Mouse (Mus musculus) c-Kit-positive CD71-positive TER-119-positive erythroid progenitor cells, embryonic 14.5 days (primary cell): ENCODE data around the gene Smarcd2.

Source experiments
- DNase-seq: peaks from one replicate; pipeline ENCODE4 v3.0.0-alpha.2; 2013; ENCODE audit warnings: low spot score

The Smarcd2 gene

DNA sequence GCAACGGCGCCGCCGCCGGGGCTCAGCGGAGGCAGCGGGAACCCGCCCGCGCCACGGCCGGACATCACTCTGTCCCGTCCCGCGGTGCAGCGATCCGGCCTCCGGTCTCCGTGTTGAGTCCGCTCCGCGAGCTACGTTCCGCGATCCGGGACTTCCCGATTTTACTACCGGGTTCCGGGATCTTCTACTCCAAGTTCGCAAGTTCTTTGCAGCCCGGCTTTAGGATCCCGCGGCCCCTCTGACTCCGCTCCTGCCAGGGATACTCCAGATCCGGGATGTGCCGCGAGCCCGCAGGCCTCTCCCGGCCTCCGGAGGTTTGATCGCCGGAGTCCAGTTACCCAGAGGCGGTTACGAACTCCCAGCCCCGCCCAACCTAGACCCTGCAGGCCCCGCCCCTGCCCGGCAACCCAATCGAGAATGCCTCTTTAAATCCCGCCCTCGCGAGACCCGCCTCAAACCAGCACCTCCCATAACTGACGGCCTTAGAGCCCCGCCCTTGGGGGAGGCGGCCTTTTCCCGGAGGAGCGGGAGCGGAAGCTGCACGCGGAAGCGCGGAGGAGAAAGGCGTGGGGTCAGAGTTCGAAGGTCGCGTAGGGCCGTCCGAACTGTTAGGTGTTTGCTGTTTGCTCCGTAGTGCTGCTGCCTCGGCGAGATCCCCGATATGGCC is at the start of gene Smarcd2:
Gene Smarcd2, minus strand, starts transcription at position 329 of the 667 bp plus-strand sequence.
- peak; percentile 99 for DNase-seq

GRCm38 (mm10) chr11:106318406-106319366 is 45.9 kb upstream of the Smarcd2 start:
- no peak for DNase-seq

- DNase-seq, result no peak
Observed at GRCm38 (mm10) chr11:106317801-106318200, 45.0 kb upstream of the Smarcd2 start.

DNA sequence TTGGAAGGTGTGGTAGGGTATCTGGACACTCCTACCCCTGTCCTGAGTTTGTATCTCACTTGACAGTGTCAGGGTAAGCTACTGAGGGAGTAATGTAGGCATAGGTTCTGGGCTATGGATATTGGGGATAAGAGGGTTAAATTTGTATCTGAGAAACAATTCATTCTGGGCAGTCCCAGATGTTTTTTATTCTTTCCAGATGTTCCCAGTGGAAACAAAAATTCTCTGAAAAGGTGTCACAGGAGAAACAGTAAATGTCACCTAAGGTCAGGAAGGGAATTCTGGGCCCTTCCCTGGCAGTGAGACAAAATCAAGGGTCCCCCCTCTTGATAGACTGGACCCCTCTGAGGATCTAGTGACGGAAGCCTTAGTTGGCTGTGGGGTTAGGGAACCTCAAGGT is 43.6 kb upstream of the Smarcd2 start:
- DNase-seq, result no peak

DNA sequence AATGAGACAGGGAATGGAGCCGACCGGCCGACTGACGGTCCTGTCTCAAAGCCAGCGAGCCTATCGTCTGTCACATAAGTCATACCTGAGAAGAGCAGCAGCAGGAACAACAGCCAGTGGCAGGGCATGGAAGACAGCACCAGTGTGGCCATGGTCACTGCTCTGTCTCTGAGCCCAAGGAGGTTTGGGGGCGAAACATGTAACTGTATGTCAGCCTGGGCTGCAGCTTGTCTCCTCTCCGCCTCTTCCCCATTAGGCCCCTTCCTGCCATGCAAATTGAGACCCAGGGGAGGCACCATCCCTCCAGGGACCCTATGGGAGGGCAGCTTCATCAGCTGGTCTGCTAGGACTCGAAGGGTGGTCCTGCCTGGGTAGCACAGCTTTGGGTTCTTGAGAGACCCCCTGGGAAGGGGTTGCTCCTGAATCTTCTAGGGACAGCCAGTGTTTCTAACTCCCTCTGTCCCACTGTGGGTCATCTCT is 41.6 kb upstream of the Smarcd2 start, which contains the start of gene Cd79b:
Gene Cd79b, minus strand, starts transcription at position 430 of the 480 bp plus-strand sequence.
- no peak for DNase-seq

- no peak for DNase-seq
Observed at GRCm38 (mm10) chr11:106313533-106313932, 40.8 kb upstream of the Smarcd2 start.

DNA sequence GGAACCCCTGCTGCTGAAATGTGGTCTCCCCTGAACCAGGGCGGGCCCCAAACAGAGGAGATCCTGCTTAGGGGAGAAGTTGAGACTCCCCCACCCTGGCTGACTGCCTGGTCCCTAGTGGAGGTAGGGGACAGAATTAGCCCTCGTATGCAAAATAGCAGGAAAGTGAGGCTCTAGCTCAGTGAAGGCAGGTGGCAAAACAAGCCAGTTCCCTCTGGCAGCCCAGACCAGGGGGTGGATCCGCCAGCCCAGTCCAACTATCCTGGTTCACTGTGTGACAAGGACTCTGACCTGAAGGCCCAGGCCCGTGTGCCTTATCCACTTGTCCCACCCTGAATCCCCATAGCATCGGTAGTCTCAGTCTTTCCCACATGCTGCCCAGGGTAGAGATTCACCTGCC is 37.4 kb upstream of the Smarcd2 start:
- DNase-seq, result no peak

- no peak for DNase-seq
Observed at GRCm38 (mm10) chr11:106308162-106308561, 35.4 kb upstream of the Smarcd2 start.

DNA sequence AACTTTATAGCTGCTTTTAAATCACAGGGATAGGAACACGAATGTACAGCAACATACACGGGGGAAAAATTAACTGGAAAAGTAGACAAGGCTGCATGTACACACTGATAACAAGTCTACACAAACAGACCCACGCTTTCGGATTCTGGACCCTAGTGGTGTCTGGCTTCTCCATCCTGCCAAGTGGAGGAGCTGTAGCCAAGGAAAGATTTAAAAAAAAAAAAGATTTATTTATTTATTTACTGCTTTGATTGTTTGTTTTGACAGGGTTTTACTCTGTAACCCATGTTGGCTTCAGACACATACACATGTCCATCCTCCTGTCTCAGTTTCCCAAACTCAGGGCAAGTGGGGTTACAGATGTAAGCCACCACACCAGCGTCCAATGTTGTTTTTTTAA is 34.7 kb upstream of the Smarcd2 start:
- no peak for DNase-seq

- DNase-seq, result no peak
Observed at GRCm38 (mm10) chr11:106306758-106307157, 34.0 kb upstream of the Smarcd2 start.

GRCm38 (mm10) chr11:106306065-106306385 is 33.3 kb upstream of the Smarcd2 start:
- DNase-seq, result no peak

DNA sequence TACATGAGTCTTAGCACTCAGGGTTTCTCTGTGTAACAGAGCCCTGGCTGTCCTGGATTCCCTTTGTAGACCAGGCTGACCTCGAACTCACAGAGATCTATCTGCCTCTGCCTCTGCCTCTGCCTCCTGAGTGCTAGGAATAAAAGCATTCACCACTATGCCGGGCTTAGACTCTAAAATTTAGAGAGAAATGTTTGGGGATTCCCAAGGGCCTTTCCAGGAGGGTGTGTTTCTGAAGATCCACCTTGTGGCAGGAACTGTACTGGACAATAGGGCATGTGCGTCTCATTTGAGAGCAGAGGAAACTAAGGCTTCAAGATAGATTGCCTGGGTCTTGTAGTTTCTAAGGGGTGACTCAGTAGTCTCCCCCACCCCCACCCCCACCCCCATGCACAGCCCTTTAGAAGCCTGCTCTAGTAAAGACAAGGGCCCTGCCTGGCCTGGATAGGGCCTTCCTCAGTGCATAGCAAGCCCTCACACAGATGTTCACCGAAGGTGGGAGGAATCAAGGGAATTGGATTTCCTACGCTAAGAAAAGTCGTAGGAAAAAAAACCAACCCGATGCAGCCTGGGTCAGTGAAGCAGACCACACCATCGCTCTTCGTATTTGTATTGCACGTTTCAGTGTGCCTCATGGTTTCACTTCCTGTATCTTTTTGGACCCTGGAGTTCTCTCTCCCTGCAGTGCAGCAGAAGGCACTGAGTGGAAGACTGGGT is 32.7 kb upstream of the Smarcd2 start:
- no peak for DNase-seq

- peak; percentile 61 for DNase-seq
Observed at GRCm38 (mm10) chr11:106302634-106303033, 29.9 kb upstream of the Smarcd2 start.

- DNase-seq, result no peak
Observed at GRCm38 (mm10) chr11:106301765-106302164, 29.0 kb upstream of the Smarcd2 start, which contains the start of gene Gh. Gene Gh, minus strand, starts transcription at chr11:106301865.

GRCm38 (mm10) chr11:106291861-106292260 is 19.1 kb upstream of the Smarcd2 start:
- no peak for DNase-seq

- no peak for DNase-seq
Observed at GRCm38 (mm10) chr11:106290376-106290775, 17.6 kb upstream of the Smarcd2 start.

- no peak for DNase-seq
Observed at GRCm38 (mm10) chr11:106289369-106289768, 16.6 kb upstream of the Smarcd2 start.

DNA sequence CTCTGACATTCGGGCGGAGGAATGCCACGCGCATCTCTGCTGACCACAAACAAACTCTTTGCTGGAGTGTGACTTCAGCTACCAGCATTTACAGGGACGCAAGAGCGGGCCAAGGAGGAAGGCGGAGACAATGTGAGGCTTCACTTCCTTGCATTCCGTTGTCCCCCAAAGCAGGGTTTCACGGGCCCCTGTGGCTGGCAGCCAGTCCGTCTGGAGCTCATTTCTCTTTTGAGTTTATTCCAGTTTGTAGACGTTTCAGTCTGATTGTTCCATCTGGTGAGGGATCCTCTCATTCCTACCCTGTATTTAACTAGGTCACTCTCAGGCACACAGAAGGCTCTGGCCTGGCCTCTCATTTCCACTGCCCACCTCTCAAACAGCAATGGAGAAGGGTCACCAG is 14.2 kb upstream of the Smarcd2 start:
- no peak for DNase-seq

- no peak for DNase-seq
Observed at GRCm38 (mm10) chr11:106286206-106286605, 13.4 kb upstream of the Smarcd2 start.

DNA sequence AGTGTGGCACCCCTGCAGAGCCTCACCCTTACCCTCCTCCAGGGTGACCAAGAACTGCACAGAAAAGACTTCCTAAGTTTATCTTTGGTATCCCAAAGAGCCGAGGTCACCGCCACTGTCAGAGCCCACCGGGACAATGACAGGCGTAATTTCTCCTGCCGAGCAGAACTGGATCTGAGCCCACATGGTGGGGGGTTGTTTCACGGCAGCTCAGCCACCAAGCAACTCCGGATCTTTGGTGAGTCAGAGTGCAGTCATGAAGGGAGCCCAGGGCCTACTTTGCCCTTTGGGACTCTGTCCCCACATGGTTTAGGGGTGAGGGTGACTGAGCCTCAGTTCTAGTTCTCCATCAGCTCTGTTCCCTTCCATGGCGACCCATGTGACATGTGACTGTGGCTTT is 11.4 kb upstream of the Smarcd2 start:
- no peak for DNase-seq

DNA sequence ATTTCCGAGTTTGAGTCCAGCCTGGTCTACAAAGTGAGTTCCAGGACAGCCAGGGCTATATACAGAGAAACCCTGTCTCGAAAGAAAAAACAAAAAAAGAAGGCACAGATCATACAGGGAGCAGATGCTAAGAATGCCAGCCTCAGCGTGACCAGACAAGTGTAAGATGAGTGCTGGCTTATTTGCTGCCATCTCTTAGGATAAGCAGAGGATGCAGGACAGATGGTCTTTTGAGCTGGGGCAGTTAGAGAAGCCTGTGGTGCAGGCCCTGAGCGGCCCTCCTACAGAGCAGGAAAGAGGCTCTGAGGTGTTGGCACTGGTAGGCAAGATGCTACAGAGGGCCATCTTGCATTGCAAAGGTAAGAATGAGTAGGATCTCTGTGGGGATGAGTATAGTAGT is 10.6 kb upstream of the Smarcd2 start:
- no peak for DNase-seq

DNA sequence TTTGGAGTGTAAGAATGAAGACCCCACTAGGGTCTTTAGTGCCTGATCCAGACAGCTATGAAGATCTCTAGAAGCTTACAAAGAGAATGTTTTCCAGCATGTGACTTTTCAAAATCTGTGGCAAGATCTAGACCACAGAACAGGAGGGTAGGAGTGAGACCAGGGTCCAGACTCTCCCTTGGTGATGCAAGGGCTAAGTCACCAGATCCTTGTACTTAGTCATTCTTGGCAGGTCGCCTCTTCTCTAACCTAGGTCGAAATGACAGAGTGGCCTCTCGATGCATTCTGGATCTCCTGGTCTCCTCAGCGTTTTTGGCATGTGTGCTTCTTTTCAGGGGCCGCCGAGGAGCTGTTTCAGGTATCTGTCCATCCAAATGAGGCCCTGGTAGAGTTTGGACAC is 9.7 kb upstream of the Smarcd2 start:
- no peak for DNase-seq
